Mouse (Mus musculus): Measurements from ENCODE around the gene Adcy9. TPM values are rescaled to one million over a fixed set of nuclear protein-coding genes. Genes with fewer than 3 reads are reported as not detected.

Adcy9 gene
- 0.41 and 0.67 TPM in 2 replicates for polyA plus RNA-seq (2015; fragmentation: Nextera tagmentation; extraction: Ambion mirVana)

DNA sequence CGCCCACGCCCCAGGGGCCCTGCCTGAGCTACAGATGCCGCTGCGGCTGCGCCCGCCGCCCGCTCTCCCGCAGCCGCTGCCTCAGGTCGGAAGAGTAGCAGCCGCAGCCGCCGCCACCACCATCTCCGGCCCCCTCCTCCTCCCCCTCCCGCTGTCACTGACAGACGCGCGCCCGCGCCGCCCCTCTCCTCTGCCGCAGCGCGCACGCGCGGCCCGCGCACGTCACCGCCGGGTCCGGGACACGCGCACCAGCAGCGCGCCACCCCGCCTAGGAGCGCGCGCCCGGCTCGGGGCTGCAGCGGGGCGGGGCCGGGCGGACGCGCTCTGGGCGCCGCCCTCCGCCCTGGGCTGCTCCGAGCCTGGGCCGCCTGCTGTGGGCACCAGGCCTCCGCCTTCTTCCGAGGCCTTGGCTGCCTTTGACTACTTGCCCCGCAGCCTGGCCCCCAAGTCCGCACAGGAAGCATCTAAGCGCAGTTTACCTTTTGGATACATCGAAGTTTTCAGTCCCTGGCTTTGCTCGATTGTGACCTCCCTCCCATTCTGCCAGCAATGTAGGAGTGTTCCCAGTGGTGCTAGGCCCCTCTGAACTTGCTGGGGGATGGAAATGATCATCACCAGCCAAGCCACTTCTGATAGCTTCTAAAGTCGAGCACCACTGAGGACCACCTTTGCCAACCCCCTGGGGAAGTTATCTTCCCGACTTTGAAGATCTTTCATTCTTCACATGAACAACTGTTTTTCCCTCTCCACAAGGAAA is at the start of gene Adcy9:
Adcy9 (minus strand) TSS at position 201 of the 757 bp plus-strand sequence.
- Histone ChIP-seq H3K36me3 (replicated peaks) (no peaks in the 10 kb centered on the region), H3K27me3 (peaks cover 22% of the 10 kb centered on the region), H3K4me3 (replicated peaks) (peak within 1 kb of the TSS; percentile 77), H3K9me3 (replicated peaks) (no peaks in the 10 kb centered on the region), H3K9ac (peak within 1 kb of the TSS; percentile 63), H3K4me2 (peak within 1 kb of the TSS; percentile 98), H3K27ac (replicated peaks) (peak within 1 kb of the TSS; percentile 69), H3K4me1 (replicated peaks) (peaks cover 47% of the 10 kb centered on the region)
- under 1% methylated on average over 57 of the region's 64 CpGs for WGBS (ENCODE audit: insufficient replicate concordance)
- ATAC-seq (ENCODE audit: insufficient read depth), result peak; percentile 97

DNA sequence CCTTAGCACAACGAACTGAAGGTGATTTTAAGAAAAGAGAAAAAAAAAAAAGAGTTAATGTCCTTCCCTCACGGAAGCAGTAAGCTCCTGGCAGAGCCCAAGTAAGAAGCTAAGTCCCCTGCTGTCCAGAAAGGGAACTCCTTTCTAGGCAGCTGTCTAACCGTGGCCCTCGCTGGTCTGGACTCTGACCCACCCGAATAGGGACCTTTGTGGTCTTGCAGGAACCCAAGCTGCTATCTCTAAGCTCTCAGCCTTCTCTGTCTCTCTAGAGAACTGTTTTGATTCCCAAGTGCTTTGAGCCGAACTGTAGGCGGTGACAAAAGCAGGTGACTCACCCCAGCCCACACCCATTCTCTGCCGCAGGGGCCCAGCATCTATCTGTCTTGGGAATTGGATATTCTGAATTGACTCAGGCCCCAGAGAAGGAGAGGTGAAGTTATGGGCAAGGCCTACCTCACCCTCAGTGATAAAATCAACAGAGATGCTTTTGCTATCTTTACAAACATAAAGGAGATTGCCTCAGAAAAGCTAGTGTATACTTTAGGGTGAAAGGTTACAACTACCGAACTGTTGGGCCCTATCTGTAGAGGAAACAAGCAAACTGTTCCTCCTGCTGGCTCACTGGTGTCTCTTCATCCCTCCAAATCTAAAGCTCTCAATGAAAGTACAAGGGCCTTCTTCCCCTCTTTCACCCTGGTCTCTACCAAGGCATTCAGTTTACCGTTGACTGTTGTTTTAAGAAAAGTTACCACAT is 49.5 kb upstream of the Adcy9 start:
- 23% methylated on average over 10 of the region's 10 CpGs for WGBS (ENCODE audit: insufficient replicate concordance)
- no peak overlapping the region for H3K9ac ChIP-seq
- no peak for ATAC-seq (ENCODE audit: insufficient read depth)

DNA sequence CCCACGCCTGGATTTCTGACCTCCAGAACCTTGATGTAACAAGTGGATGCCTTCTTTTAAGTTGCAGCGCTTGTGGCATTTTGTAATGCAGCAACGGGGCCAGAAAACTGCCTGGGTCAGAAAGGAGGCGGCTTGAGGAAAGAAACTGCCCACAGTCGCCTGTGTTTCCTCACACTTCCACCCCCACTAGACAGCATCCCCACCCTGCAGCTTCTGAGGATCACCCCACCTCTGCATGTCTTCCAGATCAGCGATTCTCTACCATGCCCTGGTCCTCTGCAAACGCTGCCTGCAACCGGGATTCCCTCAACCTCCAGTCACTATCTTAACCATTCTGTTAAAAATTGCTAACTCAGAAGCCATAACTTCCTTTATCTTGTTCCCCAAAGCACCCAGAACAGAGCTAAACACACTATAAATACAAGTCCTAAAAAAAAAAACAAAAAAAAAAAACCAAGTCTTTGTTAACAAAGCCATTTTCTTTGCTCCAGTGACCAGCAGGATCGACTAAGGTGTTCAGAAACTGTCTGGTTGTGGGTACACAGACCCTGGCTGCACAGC is 44.3 kb upstream of the Adcy9 start:
- Histone ChIP-seq H3K9ac (no peak overlapping the region), H3K36me3 (replicated peaks) (no peaks in the 10 kb centered on the region), H3K27ac (replicated peaks) (no peak overlapping the region), H3K4me3 (replicated peaks) (no peak overlapping the region), H3K4me2 (no peak overlapping the region), H3K9me3 (replicated peaks) (no peaks in the 10 kb centered on the region), H3K4me1 (replicated peaks) (peaks cover 5% of the 10 kb centered on the region; the same call in 1 of the 2 replicates), H3K27me3 (no peaks in the 10 kb centered on the region)
- WGBS (ENCODE audit: insufficient replicate concordance), result 45% methylated on average over 9 of the region's 9 CpGs
- no peak for ATAC-seq (ENCODE audit: insufficient read depth)

More for the DNA sequence above, 49.5 kb upstream of the Adcy9 start:
- Histone ChIP-seq H3K4me1 (replicated peaks) (peaks cover 19% of the 10 kb centered on the region), H3K4me2 (no peak overlapping the region), H3K36me3 (replicated peaks) (no peaks in the 10 kb centered on the region), H3K27ac (replicated peaks) (no peak overlapping the region), H3K27me3 (no peaks in the 10 kb centered on the region), H3K9me3 (replicated peaks) (no peaks in the 10 kb centered on the region), H3K4me3 (replicated peaks) (no peak overlapping the region)

DNA sequence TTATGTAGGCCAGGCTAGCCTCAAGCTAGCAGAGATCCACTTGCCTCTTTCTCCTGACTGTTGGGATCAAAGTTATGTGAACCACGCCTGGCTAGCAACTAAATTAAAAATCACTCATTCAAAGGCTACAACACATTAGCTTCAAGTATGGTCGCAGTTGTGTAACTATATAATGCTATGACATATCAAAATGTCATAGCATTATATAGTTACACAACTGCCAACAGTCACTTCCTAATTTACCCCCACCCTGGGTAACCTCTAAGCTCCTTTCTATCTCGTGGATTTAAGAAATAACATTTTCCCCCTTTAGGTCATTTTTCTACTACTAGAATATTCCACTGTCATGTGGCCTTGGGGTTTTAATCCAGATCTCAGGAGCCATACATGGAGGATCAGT is 37.6 kb upstream of the Adcy9 start:
- H3K27ac ChIP-seq (replicated peaks), result no peak overlapping the region
- no peaks in the 10 kb centered on the region for H3K9me3 ChIP-seq (replicated peaks)
- no peaks in the 10 kb centered on the region for H3K36me3 ChIP-seq (replicated peaks)
- no peak overlapping the region for H3K9ac ChIP-seq
- peaks cover 8% of the 10 kb centered on the region for H3K27me3 ChIP-seq
- H3K4me1 ChIP-seq (replicated peaks), result no peaks in the 10 kb centered on the region
- no peak for ATAC-seq (ENCODE audit: insufficient read depth)
- 43% methylated on average over 3 of the region's 3 CpGs for WGBS (ENCODE audit: insufficient replicate concordance)
- H3K4me3 ChIP-seq (replicated peaks), result no peak overlapping the region
- no peak overlapping the region for H3K4me2 ChIP-seq

DNA sequence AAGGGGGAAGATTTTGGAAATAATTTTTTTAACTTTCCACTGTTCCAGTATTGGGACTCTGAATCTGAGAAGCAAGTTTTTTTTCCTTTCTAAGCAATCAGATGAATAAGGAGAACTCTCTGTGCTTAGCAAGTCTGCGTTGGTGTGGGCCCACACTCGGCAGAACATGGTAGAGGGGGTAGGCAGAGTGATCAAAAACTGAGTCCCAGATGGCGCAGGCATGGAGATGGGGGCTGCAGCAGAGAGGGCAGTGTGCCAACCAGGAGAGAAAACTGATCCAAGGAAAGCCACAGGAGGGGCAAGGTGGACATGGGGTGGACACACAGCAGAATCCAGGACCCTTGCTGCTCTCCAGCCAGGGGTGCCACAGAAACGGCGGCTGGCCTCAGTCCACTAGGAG is 36.1 kb upstream of the Adcy9 start:
- Histone ChIP-seq H3K4me1 (replicated peaks) (no peaks in the 10 kb centered on the region), H3K9me3 (replicated peaks) (no peaks in the 10 kb centered on the region), H3K36me3 (replicated peaks) (no peaks in the 10 kb centered on the region), H3K27me3 (peaks cover 8% of the 10 kb centered on the region), H3K4me2 (no peak overlapping the region), H3K27ac (replicated peaks) (no peak overlapping the region), H3K4me3 (replicated peaks) (no peak overlapping the region), H3K9ac (no peak overlapping the region)
- WGBS (ENCODE audit: insufficient replicate concordance), result 60% methylated on average over 5 of the region's 5 CpGs
- no peak for ATAC-seq (ENCODE audit: insufficient read depth)

DNA sequence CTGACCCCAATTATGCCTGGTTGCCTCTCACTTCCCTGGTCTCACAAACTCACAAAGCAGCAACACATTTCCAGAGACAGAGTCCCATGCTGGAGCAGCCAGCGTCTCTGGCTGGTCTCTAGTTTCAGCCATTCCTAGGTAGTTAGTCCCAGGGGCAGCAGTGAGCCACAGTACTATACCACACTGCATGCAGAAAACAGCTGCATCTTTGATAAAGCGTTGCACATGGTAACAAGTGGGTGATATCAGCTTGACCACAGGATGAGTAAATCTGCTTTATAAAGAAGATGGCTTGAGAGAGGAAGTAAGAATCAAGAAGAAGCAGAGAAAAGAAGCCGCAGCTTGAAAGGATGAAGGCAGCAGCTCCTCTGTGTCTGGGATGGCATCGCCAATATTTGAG is 35.4 kb upstream of the Adcy9 start:
- H3K9me3 ChIP-seq (replicated peaks), result no peaks in the 10 kb centered on the region
- no peaks in the 10 kb centered on the region for H3K36me3 ChIP-seq (replicated peaks)
- no peak for ATAC-seq (ENCODE audit: insufficient read depth)
- H3K9ac ChIP-seq, result no peak overlapping the region
- WGBS (ENCODE audit: insufficient replicate concordance), result 38% methylated on average over 4 of the region's 4 CpGs
- no peaks in the 10 kb centered on the region for H3K4me1 ChIP-seq (replicated peaks)
- no peak overlapping the region for H3K27ac ChIP-seq (replicated peaks)
- peaks cover 8% of the 10 kb centered on the region for H3K27me3 ChIP-seq
- no peak overlapping the region for H3K4me3 ChIP-seq (replicated peaks)
- H3K4me2 ChIP-seq, result no peak overlapping the region

DNA sequence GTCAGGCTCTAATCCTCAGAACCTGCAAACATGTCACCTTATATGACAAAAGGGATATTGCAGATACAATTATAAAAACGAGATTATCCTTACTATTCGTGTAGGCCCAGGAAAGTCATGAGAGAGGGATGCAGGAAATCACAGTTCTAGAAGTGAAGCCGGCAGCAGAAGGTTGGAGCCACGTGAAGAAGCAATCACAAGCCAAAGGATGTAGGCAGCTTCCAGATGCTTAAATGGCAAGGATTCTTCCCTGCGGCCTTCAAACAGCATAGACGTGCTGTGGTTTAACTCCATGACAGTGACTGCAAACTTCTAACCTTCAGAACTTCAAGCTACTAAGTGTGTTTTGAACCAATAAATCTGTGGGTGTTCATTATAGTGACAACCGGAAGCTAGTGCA is 34.3 kb upstream of the Adcy9 start:
- no peak overlapping the region for H3K4me2 ChIP-seq
- H3K27me3 ChIP-seq, result peaks cover 11% of the 10 kb centered on the region
- H3K36me3 ChIP-seq (replicated peaks), result no peaks in the 10 kb centered on the region

DNA sequence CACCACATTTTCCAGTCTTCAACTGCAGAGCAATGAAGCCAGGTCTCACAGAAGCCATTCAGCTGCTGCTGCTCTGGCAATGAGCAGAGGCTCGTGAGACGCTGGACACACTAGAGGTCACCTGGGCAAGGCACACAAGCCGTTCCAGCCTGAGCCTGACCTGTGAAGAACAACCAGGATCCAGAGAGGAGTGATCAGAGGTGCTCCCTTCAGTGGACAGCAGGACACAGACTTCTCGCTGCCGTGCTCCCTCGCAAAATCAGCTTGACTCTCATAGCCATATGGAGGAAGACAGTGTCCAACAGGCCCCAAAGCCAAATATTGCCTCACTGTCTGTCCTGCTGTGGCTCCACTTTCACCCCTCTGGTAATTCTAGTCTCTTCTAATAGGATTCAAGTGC is 29.1 kb upstream of the Adcy9 start:
- Histone ChIP-seq H3K4me2 (no peak overlapping the region), H3K9ac (no peak overlapping the region), H3K9me3 (replicated peaks) (no peaks in the 10 kb centered on the region), H3K4me3 (replicated peaks) (no peak overlapping the region), H3K36me3 (replicated peaks) (no peaks in the 10 kb centered on the region), H3K27ac (replicated peaks) (no peak overlapping the region), H3K27me3 (0 out of 2 replicates have a peak, but pooled peaks cover 13% of the 10 kb centered on the region), H3K4me1 (replicated peaks) (no peaks in the 10 kb centered on the region)
- WGBS (ENCODE audit: insufficient replicate concordance), result 67% methylated on average over 6 of the region's 6 CpGs
- no peak for ATAC-seq (ENCODE audit: insufficient read depth)

More for the DNA sequence above, 34.3 kb upstream of the Adcy9 start:
- Histone ChIP-seq H3K27ac (replicated peaks) (no peak overlapping the region), H3K4me3 (replicated peaks) (no peak overlapping the region), H3K9ac (no peak overlapping the region), H3K9me3 (replicated peaks) (no peaks in the 10 kb centered on the region), H3K4me1 (replicated peaks) (no peaks in the 10 kb centered on the region)
- no peak for ATAC-seq (ENCODE audit: insufficient read depth)
- WGBS (ENCODE audit: insufficient replicate concordance), result 66% methylated on average over 7 of the region's 7 CpGs

DNA sequence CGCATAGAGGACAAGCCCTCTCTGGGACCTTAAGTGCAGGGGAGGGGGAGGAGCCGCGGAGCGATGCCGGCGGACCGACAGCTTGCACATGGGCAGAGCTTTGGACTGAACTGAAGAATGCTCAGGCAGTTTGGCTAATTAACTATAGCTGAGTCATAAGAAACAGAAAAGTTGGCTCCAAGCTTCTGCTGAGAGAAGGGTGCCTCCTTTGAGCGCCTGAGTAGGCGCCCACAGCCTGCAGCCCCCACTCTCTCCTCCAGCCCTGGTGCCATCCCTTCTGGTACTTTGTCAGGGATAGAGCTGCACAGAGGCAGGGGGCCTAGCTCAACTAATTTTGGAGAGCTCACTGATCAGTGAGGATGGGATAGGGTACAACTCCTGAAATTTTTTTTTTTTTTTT is 27.9 kb upstream of the Adcy9 start:
- 50% methylated on average over 9 of the region's 9 CpGs for WGBS (ENCODE audit: insufficient replicate concordance)
- Histone ChIP-seq H3K4me3 (replicated peaks) (no peak overlapping the region), H3K9ac (no peak overlapping the region), H3K36me3 (replicated peaks) (no peaks in the 10 kb centered on the region), H3K4me1 (replicated peaks) (no peaks in the 10 kb centered on the region), H3K9me3 (replicated peaks) (no peaks in the 10 kb centered on the region), H3K27ac (replicated peaks) (no peak overlapping the region), H3K27me3 (0 out of 2 replicates have a peak, but pooled peaks cover 7% of the 10 kb centered on the region), H3K4me2 (no peak overlapping the region)
- no peak for ATAC-seq (ENCODE audit: insufficient read depth)

DNA sequence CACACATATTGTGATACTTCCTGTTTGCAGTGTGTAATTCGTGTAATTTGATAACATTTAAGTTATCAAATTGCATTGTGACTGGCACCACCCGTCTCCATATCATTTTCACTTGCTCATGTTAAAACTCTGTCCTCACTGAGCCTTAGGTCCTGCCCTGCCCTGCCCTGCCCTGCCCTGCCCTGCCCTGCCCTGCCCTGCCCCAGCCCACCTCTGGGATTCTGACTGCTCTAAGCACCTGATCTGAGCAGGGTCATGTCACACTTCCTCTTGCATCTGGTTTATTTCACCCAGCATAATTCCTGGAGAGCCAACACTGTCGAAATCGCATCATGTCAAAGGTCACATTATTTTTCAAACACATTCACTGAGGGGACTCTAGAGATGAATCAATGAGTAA is 26.1 kb upstream of the Adcy9 start:
- H3K4me1 ChIP-seq (replicated peaks), result no peaks in the 10 kb centered on the region
- no peak overlapping the region for H3K27ac ChIP-seq (replicated peaks)
- no peaks in the 10 kb centered on the region for H3K9me3 ChIP-seq (replicated peaks)
- no peak overlapping the region for H3K4me2 ChIP-seq
- no peaks in the 10 kb centered on the region for H3K36me3 ChIP-seq (replicated peaks)
- 39% methylated on average over 4 of the region's 4 CpGs for WGBS (ENCODE audit: insufficient replicate concordance)
- H3K27me3 ChIP-seq, result 0 out of 2 replicates have a peak, but pooled peaks cover 7% of the 10 kb centered on the region
- ATAC-seq (ENCODE audit: insufficient read depth), result no peak
- H3K9ac ChIP-seq, result no peak overlapping the region
- H3K4me3 ChIP-seq (replicated peaks), result no peak overlapping the region

DNA sequence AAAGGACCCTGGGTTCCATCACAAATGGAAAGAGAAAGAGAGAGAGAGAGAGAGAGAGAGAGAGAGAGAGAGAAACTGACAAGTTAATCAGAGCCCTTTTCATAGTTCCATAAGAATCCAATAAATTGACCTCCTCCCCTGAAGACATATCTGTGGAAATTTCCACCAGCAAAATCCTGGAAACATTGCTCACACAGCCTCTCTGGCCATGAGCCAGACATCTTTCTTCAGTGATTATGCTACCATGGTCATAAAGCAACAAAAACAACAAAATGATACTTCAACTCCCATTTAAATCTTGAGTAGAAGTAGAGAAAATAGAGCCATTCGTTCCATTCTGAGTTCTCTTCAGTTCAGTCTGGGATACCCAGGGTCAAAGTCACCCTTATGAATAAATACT is 24.1 kb upstream of the Adcy9 start:
- no peaks in the 10 kb centered on the region for H3K4me1 ChIP-seq (replicated peaks)
- H3K27me3 ChIP-seq, result 0 out of 2 replicates have a peak, but pooled peaks cover 4% of the 10 kb centered on the region
- H3K4me2 ChIP-seq, result no peak overlapping the region
- H3K4me3 ChIP-seq (replicated peaks), result no peak overlapping the region
- no peak for ATAC-seq (ENCODE audit: insufficient read depth)
- H3K27ac ChIP-seq (replicated peaks), result no peak overlapping the region
- H3K9me3 ChIP-seq (replicated peaks), result no peaks in the 10 kb centered on the region
- H3K9ac ChIP-seq, result no peak overlapping the region
- 66% methylated on average over 1 of the region's 1 CpGs for WGBS (ENCODE audit: insufficient replicate concordance)
- H3K36me3 ChIP-seq (replicated peaks), result no peaks in the 10 kb centered on the region

Measured in liver, embryonic 15.5 days (tissue).